ENCODE assay signal across 7 mouse cellular contexts in the genomic region with DNA sequence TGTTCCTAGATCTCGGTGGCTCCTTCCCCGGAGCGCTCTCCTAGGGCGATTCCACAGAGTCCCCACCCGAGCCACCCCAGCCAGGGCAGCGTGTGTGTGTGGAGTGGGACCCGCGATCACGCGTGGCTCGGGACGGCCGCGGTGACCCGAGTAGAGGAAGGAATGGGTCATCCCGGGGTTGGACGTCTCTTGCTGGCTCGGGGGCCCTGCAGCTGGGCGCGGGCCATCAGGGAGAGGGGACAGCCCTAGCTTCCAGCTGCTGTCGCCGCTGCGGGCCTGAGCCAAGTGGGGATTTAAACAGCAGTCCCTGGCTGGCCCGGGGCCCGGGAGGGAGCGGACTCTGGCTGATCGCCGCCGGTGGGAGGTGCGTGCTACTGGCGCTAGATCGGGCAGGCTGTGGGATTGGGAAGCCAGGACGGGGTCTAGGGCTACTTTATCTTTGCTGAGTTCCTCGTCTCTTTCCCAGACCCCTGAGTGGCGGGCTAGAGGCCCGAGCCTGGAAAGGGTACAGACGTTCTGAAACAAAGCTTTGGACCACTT. TPM values are rescaled to one million over a fixed set of nuclear protein-coding genes. Genes with fewer than 3 reads are reported as not detected.
DNase-seq lines count a peak whose midpoint lies in the region; ATAC-seq lines count a peak whose summit lies in the region.

No protein-coding gene starts in this region.

- peaks cover 5% of the 10 kb centered on the region; the same call in 1 of the 2 replicates for H3K36me3 ChIP-seq in midbrain, embryonic 11.5 days (ENCODE audit: control insufficient read depth, insufficient read depth, low read length)

- H3K4me3 ChIP-seq in midbrain, embryonic 11.5 days (ENCODE audit: low read depth, low read length), result peak overlapping the region; percentile 89

- 0% methylated on average over 37 of the region's 37 CpGs for WGBS in midbrain, embryonic 11.5 days

- peak overlapping the region; percentile 97 for H3K9ac ChIP-seq in midbrain, embryonic 11.5 days (ENCODE audit: low read length)

- peaks cover 18% of the 10 kb centered on the region; the same call in 1 of the 2 replicates for H3K4me1 ChIP-seq in midbrain, embryonic 11.5 days (ENCODE audit: control insufficient read depth, insufficient read depth, low read length)

- peak; percentile 97 for DNase-seq in adrenal gland, postnatal 10 days
- peak; percentile 84 for DNase-seq in embryo, embryonic 9.5 days (ENCODE audit: extremely low spot score)
- DNase-seq in kidney, adult 11 months, result peak; percentile 89
- peak; percentile 96 for DNase-seq in left cerebral cortex, postnatal 4 days
- DNase-seq in midbrain, embryonic 11.5 days (ENCODE audit: low spot score, missing footprints), result peak; percentile 97
- peak; percentile 63 for DNase-seq in spleen, adult 12 weeks (ENCODE audit: low spot score)

- no peaks in the 10 kb centered on the region for H3K9me3 ChIP-seq in midbrain, embryonic 11.5 days (ENCODE audit: control insufficient read depth, low read length)

- peak; percentile 52 for ATAC-seq in granulocyte monocyte progenitor cell, adult 5-6 weeks (replicated peaks; ENCODE audit: poor library complexity, severe bottlenecking)
- peak; percentile 80 for ATAC-seq in midbrain, embryonic 11.5 days (ENCODE audit: low FRiP score)

- intact Hi-C loops in left cerebral cortex, postnatal 4 days (cut with DNase I), result loop anchor here (10.0 kb wide), 2 partner anchors 103 to 153 kb away; no protein-coding TSS in a partner anchor

- H3K27ac ChIP-seq in midbrain, embryonic 11.5 days (ENCODE audit: low read depth, low read length), result peak overlapping the region; percentile 95

- H3K27me3 ChIP-seq in midbrain, embryonic 11.5 days (ENCODE audit: control insufficient read depth, insufficient read depth, low read length), result no peaks in the 10 kb centered on the region

- H3K4me2 ChIP-seq in midbrain, embryonic 11.5 days, result peak overlapping the region; percentile 57

RNA-seq across cellular contexts. Expression of a gene that starts 0.8 kb away (rescaled TPM):
- 10 to 100 TPM; 25.1 to 27.0 TPM for total RNA-seq in adrenal gland, postnatal 10 days (2021)
- total RNA-seq in granulocyte monocyte progenitor cell, adult 5-6 weeks (2014; fragmentation: Nextera tagmentation), result 20.9 and 30.2 TPM in 2 replicates
- 7.9 and 8.2 TPM in 2 replicates for total RNA-seq in granulocyte monocyte progenitor cell, adult 5-6 weeks (2017)
- 10 to 100 TPM; 40.0 to 43.8 TPM for total RNA-seq in left cerebral cortex, postnatal 4 days (2021)
- polyA plus RNA-seq in midbrain, embryonic 11.5 days (2014; fragmentation: Nextera tagmentation; extraction: Ambion mirVana), result 38.6 and 46.5 TPM in 2 replicates

Comparison
In these comparisons a context has a peak if more than half of its experiments do, and no peak if none do; other contexts are left out.
1. Peak in every context shown above with its lines: DNase-seq, ATAC-seq, H3K4me3 ChIP-seq and H3K27ac ChIP-seq.